Mouse (Mus musculus): ENCODE measurements around the gene Cacul1.

Cacul1 gene

GRCm38 (mm10) chr19:60530171-60530570 is 50.7 kb downstream of the Cacul1 start:
- no peak for DNase-seq (ENCODE audit: low spot score in 2 of 2)

GRCm38 (mm10) chr19:60529302-60529701 is 51.5 kb downstream of the Cacul1 start:
- no peak for DNase-seq (ENCODE audit: low spot score in 2 of 2)

- no peak for DNase-seq (ENCODE audit: low spot score in 2 of 2)
Measured at GRCm38 (mm10) chr19:60528602-60529001, 52.2 kb downstream of the Cacul1 start.

DNA sequence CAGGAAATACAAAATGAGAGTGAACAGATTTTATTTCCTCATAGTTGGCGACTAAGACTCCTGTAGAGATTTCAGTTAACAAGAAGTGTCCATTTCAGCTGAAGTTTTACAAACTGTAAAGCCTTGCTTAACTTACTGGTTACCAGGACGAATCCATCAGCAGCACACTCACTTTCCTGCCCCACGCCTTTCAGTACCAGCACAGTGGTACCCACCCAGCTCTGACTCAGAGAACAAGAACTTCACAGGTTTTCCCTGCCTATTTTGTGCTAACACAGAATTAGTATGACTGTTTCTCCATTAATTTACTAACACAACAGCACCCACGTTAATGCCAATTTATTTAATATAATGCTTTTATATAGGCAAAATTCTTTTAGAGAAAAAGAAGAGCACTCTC is 53.9 kb downstream of the Cacul1 start:
- DNase-seq (ENCODE audit: low spot score in 2 of 2) = no peak

DNA sequence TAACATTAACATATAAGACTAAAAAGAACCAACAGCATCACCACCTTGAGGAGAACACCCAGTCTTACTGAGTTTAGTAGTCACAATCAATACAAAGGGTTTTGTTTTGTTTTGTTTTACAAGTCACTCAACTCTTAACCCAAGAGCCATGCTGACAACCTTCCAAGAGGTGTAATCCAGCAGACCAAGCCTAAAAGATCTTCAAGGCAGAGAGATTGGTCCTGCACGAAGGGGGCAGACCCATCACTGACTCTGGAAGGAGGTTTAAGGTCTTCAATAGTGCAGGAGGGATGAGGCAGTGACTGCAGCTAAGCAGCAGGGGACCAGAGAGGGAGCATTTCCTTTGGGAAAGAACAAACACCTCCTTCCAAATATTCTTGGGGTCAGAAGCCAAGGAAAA is 55.7 kb downstream of the Cacul1 start:
- DNase-seq (ENCODE audit: low spot score in 2 of 2) = no peak

GRCm38 (mm10) chr19:60524678-60525077 is 56.1 kb downstream of the Cacul1 start:
- DNase-seq (ENCODE audit: low spot score in 2 of 2) = no peak

GRCm38 (mm10) chr19:60520131-60520530 is 60.7 kb downstream of the Cacul1 start:
- no peak for DNase-seq (ENCODE audit: low spot score in 2 of 2)

- no peak for DNase-seq (ENCODE audit: low spot score in 2 of 2)
Measured at GRCm38 (mm10) chr19:60515064-60515463, 65.8 kb downstream of the Cacul1 start.

DNA sequence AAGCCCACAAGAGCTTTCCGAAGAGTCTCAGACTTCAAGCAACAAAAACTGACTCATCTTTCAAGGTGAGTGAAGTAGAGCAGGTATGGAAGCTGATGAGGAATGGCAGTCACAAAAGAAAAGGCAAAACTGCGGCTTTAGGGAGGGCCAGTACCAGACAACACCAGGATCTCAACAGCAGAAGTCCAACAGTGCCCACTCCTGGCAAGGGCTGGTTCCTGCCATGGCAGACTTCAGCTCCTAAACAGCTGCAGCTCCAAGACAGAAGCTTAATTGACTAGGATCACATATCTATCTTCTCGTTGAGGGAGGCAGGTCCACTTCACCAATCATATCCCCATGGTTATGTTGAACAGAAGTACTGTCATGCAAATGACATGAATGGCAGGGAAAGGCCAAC is 67.4 kb downstream of the Cacul1 start:
- DNase-seq (ENCODE audit: low spot score in 2 of 2) = no peak

DNA sequence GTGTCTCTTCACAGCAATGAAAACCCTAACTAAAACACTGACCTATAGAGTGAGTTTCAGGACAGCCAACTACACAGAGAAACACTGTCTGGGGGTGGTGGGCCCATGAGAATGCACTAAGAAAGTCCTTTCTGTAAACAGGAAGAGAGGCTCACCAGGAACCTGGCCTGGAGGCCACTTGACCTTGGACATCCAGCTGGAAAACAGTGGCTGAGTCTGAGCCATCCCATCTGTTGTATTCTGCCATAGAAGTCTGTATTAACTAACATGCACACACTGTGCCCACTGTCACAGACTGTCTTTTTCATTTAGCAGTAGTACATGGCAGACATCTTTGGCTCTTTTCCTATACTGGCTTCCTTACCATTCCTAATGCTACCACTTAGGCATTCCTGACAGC is 80.6 kb downstream of the Cacul1 start:
- DNase-seq (ENCODE audit: low spot score in 2 of 2) = no peak

- no peak for DNase-seq (ENCODE audit: low spot score in 2 of 2)
Measured at GRCm38 (mm10) chr19:60497171-60497570, 83.7 kb downstream of the Cacul1 start.

DNA sequence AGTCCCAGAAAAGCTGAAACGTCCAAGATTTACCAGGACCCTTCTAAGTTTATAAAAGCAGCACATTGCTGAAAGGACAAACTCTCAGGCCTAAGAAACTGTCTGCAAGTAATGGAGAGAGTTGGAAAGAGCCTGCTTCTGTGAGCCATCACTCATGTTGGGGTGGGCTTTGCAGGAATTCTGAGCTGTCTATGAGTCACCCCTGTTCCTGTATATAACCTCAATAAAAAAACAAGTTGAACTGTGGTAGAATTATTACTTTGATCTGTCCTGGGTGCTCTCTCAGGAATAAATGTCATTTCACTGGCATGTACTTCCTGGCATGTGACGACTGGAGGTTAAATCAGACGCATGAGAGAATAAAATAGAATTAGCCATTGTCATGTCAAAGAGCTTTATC is 85.1 kb downstream of the Cacul1 start:
- no peak for DNase-seq (ENCODE audit: low spot score in 2 of 2)

- DNase-seq (ENCODE audit: low spot score in 2 of 2) = no peak
Measured at GRCm38 (mm10) chr19:60489566-60489965, 91.3 kb downstream of the Cacul1 start.

GRCm38 (mm10) chr19:60485261-60485660 is 95.6 kb downstream of the Cacul1 start:
- DNase-seq (ENCODE audit: low spot score in 2 of 2) = no peak

- no peak for DNase-seq (ENCODE audit: low spot score in 2 of 2)
Measured at GRCm38 (mm10) chr19:60478859-60479258, 102.0 kb downstream of the Cacul1 start.

- no peak for DNase-seq (ENCODE audit: low spot score in 2 of 2)
Measured at GRCm38 (mm10) chr19:60477788-60478187, 103.0 kb downstream of the Cacul1 start.
